Mouse (Mus musculus) embryonic stem cell, embryonic (primary cell): ENCODE results near the gene Ndrg2.
"Not testable (repeated sequence)": the region's sequence is repeated elsewhere in the genome, so short reads cannot be mapped to it uniquely, and the experiment has no call there.

Source experiments
- CTCF ChIA-PET, 4 experiments: fragments of 300-600 bp in 2 of 4; fragments of 350-600 bp in 2 of 4; sonication (Branson Sonifier 250); formaldehyde crosslinking; loops; one replicate each; lab custom pipeline; 2022; ENCODE audit warnings: inconsistent platforms in 2 of 4; lab: Charles Lee
- POLR2A ChIA-PET, 4 experiments: fragments of 300-600 bp in 2 of 4; fragments of 350-600 bp in 2 of 4; sonication (Branson Sonifier 250); formaldehyde crosslinking; loops; one replicate each; lab custom pipeline; 2022; ENCODE audit warnings: antibody characterized with exemption in 4 of 4, inconsistent platforms in 1 of 4; lab: Charles Lee

The Ndrg2 gene

GRCm38 (mm10) chr14:51863603-51864002 is 50.4 kb downstream of the Ndrg2 start:
- CTCF ChIA-PET: interaction anchor here in 2 of 4 experiments (0.6 to 1.6 kb wide), 6 partner anchors 20 to 446 kb away, joined by 3 to 13 read pairs (median 4); no protein-coding TSS in a partner anchor
- POLR2A ChIA-PET: interaction anchor here in 1 of 4 experiments (0.7 kb wide), 1 partner anchor 14 kb away, joined by 3 read pairs; no protein-coding TSS in a partner anchor

- POLR2A ChIA-PET: not testable (repeated sequence)
- CTCF ChIA-PET: interaction anchor here in 1 of 4 experiments (0.6 kb wide), 1 partner anchor 757 kb away, joined by 3 read pairs; no protein-coding TSS in a partner anchor
These were observed 58.7 kb downstream of the Ndrg2 start for GRCm38 (mm10) chr14:51855280-51855679.
